Mouse (Mus musculus): Measurements from ENCODE around the gene Styxl1.

DNA sequence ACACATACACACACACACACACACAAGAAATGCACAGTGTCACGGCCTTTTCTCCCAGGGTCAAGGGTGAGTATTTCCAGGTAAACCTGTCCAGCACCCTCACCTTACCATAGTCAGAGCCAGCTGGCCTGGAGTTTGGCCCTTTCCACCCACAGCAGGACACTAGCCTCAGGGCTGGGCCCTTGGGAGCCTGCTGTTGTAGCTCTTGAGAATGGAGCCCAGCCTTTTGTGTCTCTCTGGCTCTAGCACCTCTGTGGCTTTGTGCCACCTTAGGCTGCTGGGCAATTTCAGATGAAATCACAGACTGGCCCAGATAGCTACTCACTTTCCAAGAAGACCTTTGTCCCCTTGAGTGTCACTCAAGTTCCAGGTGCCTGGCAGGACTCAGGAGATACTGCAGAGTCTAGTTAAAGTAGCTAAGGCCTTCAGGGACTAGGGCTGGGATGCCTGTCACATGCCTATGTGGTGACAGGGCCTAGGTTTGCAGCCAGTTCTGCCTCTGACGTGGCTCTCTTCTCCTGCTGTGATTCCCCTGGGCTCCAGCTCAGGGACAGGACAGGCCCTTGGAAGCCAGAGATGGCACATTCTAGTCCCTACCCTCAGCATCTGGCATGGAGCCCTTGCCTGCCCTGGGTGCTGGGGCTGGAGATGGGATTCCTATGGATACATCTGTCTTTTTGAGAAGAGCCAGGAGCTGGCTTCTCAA lies 51.4 kb downstream of the Styxl1 start:
- no peak for TF ChIP-seq CTCF (IDR thresholded peaks at IDR 0.05; ENCODE audit: control insufficient read depth, insufficient read depth, insufficient replicate concordance, low read depth, low read length)
- TF ChIP-seq POLR2A (IDR thresholded peaks at IDR 0.05; ENCODE audit: control insufficient read depth, low read depth, low read length), result no peak

Measured in testis, adult 2 months (tissue).